Mouse (Mus musculus): ENCODE measurements at regions not wholly inside any gene's neighbourhood (a gene's known extent, or its start where the extent isn't known, plus 50 kb on each side); places are given as distances from the start of the nearest gene placed in this dataset.

DNA sequence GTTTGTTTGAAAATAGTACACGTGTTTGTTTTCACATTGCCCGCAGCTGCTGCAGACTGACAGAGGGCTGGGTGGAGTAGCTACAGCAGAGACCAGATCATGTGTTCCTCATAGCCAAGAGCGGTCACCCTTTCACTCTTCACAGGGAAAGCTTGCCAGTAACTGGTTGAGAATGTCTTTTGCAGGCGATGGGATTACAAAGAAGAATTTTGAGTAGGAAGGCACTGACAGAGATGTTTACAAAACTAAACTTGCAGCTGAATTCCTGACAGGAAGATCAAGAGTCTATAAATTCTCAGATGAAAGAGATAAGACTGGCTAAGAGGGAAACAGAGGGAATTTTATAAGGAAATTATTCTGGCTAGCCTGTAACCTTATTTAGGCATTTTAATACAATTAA is 83.8 kb upstream of the A1bg start:
- TF ChIP-seq CTCF (IDR thresholded peaks at IDR 0.05; ENCODE audit: low read depth) (no peak), EP300 (IDR thresholded peaks at IDR 0.05; ENCODE audit: low read depth) (no peak)
